Mouse (Mus musculus): Measurements from ENCODE around the gene Pde3a.

The Pde3a gene

GRCm38 (mm10) chr6:141404649-141405048 lies 155.6 kb downstream of the Pde3a start:
- no peak for DNase-seq (ENCODE audit: low spot score in 2 of 2)

GRCm38 (mm10) chr6:141405496-141405895 lies 156.4 kb downstream of the Pde3a start:
- DNase-seq (ENCODE audit: low spot score in 2 of 2), result no peak

DNA sequence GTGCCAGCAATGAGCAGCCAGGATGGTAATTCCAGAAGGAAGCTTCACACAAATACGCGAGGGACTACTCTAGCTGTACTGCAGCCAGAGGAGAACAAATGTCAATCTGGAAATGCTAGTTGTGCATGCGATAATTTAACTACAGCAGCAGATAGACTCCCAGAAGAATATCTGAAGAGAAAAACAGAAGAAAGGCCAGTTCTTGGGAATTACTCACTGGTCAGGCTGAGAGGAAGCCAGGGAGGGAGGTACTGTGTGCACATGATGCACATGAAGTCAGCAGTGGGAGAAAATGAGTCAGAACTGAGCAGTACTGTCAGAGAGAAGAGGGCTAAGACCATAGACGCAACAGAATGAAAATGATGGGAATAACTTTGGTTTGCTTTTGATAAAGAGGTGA lies 159.7 kb downstream of the Pde3a start:
- no peak for DNase-seq (ENCODE audit: low spot score in 2 of 2)

- DNase-seq (ENCODE audit: low spot score in 2 of 2), result no peak
These were observed 161.8 kb downstream of the Pde3a start for GRCm38 (mm10) chr6:141410836-141411235.

DNA sequence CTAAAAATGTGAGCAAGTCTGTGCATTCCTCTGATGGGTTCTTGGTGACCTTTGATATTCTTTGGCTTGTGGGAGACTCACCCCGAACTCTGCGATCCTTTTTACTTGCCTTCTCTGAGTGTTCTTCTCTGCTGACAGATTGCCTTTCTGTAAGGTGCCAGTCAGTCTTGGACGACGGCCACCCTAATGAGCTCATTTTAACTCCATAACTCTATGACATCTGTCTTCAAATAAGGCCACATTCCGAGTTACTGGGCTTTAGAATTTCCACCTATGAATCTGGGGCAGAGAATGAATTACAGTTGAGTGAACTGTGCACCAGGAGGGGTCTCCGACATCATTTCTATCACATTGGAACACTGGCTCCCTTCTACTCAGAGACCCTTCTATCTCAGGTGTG lies 176.0 kb downstream of the Pde3a start:
- DNase-seq (ENCODE audit: low spot score in 2 of 2), result no peak

- no peak for DNase-seq (ENCODE audit: low spot score in 2 of 2)
These were observed 179.5 kb downstream of the Pde3a start for GRCm38 (mm10) chr6:141428587-141428986.

GRCm38 (mm10) chr6:141430134-141430533 lies 181.1 kb downstream of the Pde3a start:
- DNase-seq (ENCODE audit: low spot score in 2 of 2), result no peak

GRCm38 (mm10) chr6:141432271-141432974 lies 183.4 kb downstream of the Pde3a start:
- no peak for DNase-seq (ENCODE audit: low spot score in 2 of 2)

GRCm38 (mm10) chr6:141433917-141434756 lies 185.1 kb downstream of the Pde3a start:
- peak; percentile 19 to 54 for DNase-seq (ENCODE audit: low spot score in 2 of 2)

- no peak for DNase-seq (ENCODE audit: low spot score in 2 of 2)
These were observed 186.1 kb downstream of the Pde3a start for GRCm38 (mm10) chr6:141435160-141435559.

GRCm38 (mm10) chr6:141439965-141440364 lies 190.9 kb downstream of the Pde3a start:
- no peak for DNase-seq (ENCODE audit: low spot score in 2 of 2)

- peak in 1 of 2 experiments; percentile 59 for DNase-seq (ENCODE audit: low spot score in 2 of 2)
These were observed 198.5 kb downstream of the Pde3a start for GRCm38 (mm10) chr6:141447547-141447946.

DNA sequence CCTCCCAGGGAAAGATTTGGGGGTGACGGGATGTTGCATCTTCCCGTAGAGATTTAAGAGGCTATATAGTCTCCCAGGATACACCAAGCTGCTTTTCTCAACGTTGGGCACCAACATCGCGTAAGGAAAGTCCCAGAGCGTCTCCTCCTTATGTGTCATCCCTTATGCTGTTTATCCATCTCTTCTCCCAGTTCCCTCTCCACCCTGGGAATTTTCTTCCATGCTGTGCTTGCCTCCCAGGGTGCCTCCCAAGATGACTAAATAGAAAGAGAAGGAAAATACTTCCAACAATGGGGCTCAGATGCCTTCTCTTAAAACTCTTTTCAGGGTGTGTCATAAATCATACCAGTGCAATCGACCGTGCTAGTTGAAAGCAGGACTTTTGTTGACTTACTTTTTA lies 199.8 kb downstream of the Pde3a start:
- no peak for DNase-seq (ENCODE audit: low spot score in 2 of 2)

- DNase-seq (ENCODE audit: low spot score in 2 of 2), result no peak
These were observed 206.3 kb downstream of the Pde3a start for GRCm38 (mm10) chr6:141455335-141455734.

- DNase-seq (ENCODE audit: low spot score in 2 of 2), result no peak
These were observed 207.5 kb downstream of the Pde3a start for GRCm38 (mm10) chr6:141456591-141456990.

DNA sequence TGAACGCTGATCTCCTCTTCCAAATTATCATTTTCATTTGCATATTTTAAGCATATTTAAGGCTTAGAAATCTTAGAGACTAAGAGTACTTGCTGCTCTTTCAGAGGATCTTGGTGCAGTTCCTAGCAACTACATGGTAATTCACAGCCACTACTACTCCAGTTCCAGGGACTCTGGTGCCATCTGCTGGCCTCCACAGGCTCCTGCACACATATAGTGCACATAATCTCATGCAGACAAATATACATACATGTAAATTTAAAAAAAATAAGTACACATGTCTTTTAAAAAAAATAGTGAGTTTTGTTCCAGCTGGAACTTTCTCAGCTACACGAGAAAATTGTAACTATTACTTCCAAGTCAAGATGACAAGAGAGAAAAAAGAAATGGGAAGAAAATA lies 221.2 kb downstream of the Pde3a start:
- no peak for DNase-seq (ENCODE audit: low spot score in 2 of 2)

GRCm38 (mm10) chr6:141474223-141474622 lies 225.2 kb downstream of the Pde3a start:
- DNase-seq (ENCODE audit: low spot score in 2 of 2), result no peak

GRCm38 (mm10) chr6:141474696-141475095 lies 225.6 kb downstream of the Pde3a start:
- no peak for DNase-seq (ENCODE audit: low spot score in 2 of 2)

DNA sequence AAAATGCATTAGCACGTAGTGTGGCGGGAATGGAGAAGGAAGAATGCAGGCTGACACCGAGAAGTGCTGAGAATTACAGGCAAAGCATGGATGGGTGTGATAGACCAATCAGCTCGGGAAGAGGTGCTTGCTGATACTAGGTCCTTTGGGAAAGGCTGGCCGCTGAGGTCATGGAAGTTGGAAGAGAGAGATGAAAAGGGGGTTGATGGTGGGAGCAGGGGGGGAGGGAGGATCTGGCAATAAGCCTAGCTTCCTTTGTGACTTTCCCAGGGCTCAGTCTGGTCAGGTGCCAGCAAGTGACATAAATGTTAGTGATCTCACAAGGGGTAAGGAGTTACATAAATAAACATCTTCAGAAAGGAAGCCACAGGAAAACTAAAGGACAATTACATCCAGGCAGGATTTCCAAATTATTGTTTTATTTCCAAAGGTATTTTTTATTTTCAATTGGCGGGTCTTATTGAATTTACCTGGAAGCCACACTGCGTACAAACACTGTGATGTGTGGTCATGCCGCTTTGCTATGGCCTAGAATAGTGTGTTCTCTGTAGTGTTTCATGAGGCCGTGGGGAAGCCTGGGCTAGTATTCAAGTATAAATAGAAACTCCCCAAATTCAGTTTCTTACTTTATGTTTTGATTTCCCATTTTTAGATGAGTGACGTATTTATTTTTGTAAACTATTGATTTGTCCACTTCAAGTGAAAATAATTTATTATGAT lies 236.4 kb downstream of the Pde3a start:
- DNase-seq (ENCODE audit: low spot score in 2 of 2), result no peak

GRCm38 (mm10) chr6:141487266-141487665 lies 238.2 kb downstream of the Pde3a start:
- DNase-seq (ENCODE audit: low spot score in 2 of 2), result peak in 1 of 2 experiments; percentile 28

GRCm38 (mm10) chr6:141488619-141489018 lies 239.6 kb downstream of the Pde3a start:
- peak in 1 of 2 experiments; percentile 39 for DNase-seq (ENCODE audit: low spot score in 2 of 2)

DNA sequence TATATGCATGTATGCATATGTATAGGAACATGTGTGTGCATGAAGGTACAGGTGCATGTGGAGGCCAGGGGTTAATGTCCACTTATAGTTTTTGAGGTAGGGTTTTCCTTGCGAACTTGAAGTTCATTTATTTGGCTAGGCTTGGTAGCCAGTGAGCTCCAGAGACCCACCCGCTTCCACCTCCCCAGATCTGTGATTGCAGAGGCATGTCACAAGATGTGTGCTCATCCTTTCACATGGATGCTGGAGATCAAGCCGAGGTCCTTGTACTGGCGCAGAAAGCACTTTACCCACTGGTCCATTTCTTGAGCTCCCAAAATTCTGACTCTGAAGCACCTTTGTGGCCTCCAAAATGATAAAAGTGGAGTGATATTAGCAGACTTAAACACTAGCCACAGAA lies 245.8 kb downstream of the Pde3a start:
- DNase-seq (ENCODE audit: low spot score in 2 of 2), result no peak
